Mouse (Mus musculus) bone marrow macrophage, adult 2 months (primary cell): ENCODE measurements at regions not wholly inside any gene's neighbourhood (a gene's known extent, or its start where the extent isn't known, plus 50 kb on each side); places are given as distances from the start of the nearest gene placed in this dataset.

Experiments
- CTCF ChIP-seq: IDR thresholded peaks from 2 replicates; pipeline ENCODE4 v1.5.1; 2012; ENCODE audit warnings: low read depth, mild to moderate bottlenecking, low read length, moderate library complexity
- POLR2A ChIP-seq: IDR thresholded peaks from 2 replicates; pipeline ENCODE4 v1.6.1; 2012; ENCODE audit warnings: mild to moderate bottlenecking, low read depth, low read length, borderline replicate concordance

- TF ChIP-seq POLR2A: no peak
- no peak for TF ChIP-seq CTCF
Measured at GRCm38 (mm10) chr13:32550113-32550512, 211.6 kb upstream of the Gmds start.
